Mouse (Mus musculus): ENCODE measurements around the gene Megf11.

DNA sequence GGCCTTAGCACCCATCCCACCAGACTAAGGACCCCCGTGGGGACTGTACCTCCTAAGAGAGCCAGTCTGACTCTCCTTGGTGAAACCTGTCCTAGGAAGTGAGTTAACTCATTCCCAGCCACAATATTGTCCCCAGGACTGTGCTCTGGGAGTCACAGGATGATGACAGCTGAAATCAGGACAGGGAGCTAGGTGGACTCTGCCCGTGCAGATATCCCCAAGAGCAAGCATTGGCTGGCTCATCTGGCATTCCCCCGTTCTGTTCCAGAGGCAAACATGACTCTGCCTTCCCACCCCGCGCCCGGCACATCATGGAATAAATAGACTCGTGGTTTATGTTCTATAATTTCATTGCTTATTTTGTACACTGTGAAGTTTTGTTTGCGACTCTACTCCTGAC is 185.7 kb downstream of the Megf11 start:
- TF ChIP-seq EP300 (IDR thresholded peaks at IDR 0.05; ENCODE audit: insufficient read depth, low read depth, low read length) (no peak), CTCF (IDR thresholded peaks at IDR 0.05; ENCODE audit: low read depth, low read length) (no peak), POLR2A (IDR thresholded peaks at IDR 0.05; ENCODE audit: insufficient read depth, low read length) (no peak)
